Mouse (Mus musculus): ENCODE measurements around the gene Rexo5.
A peak's percentile ranks its signal among the peaks of the same experiment; 100 is the strongest.

Gene Rexo5

DNA sequence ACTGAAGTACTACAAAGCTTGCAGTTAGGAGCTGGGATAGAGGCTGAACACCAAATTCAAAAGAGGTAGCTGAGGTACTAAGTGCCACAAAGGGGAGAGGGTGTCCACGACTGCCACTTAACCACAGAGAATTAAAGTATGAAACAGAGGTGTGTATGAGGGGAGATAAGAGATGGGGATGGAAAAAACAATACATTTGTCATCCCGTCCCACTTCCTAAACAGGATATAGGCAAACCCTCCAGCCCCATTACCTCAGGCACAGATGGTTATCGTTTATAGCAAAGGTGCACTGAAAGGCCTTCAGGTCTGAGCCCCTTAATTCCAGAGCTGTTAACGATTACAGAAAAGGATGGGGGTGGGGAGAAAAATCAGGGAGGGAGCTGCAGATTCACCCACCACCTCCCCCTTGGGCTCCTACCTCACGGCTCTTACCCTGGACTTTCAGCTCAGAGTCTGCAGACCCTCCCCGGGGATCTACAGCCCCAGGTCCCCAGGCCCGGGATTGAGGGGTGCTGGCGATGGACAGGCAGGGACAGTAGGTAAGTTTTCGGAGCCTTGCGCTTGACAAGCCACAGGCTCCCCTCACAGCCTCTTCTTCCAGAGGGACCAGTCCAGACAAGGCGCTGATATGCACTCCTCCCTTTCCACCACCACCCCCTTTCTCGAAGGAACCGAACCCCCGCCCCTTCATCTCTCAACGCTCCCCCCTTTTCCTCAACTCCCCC lies 101.2 kb downstream of the Rexo5 start:
- DNase-seq: peak in 1 of 2 experiments; percentile 55

DNA sequence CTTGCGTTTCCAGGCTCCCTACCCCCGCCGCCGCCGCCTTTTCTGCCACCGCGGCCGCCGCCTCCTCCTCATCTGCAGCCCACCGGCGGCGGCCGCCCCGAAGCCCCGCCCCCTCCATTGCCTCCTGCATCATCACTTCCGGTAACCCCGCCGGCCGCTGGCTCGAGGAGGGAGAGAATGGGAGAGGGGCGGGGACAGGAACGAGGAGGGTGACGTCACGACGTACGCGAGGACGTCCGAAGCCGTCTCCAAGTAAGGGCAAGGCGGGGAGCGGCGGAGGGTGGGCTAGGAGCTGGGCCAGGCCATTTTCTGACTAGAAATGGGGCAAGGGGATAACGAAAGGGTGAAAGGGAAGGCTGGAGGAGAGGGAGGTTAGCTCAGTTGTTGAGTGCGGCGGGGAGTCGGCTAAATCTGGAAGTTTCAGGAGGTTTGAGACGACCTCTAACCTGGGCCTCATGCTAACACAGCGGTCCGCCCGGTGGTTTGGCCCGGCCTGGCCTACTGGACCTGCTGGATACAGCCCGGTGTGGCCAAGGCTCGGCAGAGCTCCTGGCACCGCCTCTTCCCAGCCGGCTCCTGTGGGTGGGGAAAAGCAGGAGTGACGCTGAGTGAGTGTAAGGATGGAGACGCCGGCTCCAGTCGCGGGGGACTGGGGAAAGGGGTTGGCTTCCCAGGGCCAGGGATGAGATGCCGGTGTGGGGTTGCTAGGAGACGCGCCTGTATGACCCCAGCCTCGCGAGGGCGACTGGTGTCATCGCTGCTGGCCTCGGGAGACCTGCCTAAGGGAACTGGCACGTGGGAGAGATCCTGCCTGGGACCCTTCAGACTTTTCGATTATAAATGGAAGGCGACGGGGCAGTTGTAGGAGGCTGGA lies 102.1 kb downstream of the Rexo5 start, which contains the start of the genes Lyrm1 and Dcun1d3:
Lyrm1 (plus strand) TSS at position 223 of the 874 bp plus-strand sequence.
Dcun1d3 (minus strand) TSS at position 660 of the 874 bp plus-strand sequence.
- peak; percentile 100 for DNase-seq

DNA sequence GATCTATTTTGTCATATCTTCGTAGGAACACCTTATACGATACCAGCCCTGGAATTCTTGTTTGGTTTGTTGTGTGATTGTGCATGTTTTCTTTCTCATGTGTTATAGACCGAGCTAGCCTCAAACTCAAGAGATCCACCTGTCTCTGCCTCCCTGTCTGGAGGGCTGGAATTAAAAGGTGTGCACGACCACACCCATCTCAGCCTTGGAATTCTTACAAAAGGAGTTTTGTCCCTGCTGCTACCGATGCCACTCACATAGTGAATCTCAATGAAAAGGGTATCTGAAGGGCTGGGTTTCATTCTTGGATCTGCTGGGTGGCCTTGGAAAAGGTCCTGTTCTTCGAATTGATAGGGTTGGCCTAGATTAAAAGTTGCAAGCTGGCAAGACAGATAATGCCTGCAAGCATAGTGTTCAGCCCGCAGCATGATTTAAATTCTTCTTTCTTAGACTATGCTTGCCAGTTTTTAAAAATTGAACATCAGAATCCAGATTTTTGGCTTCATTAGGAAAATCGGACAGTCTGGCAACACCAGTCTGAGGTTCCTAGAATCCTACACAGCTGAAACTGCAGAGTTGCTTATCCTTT lies 103.8 kb downstream of the Rexo5 start:
- DNase-seq: no peak

DNA sequence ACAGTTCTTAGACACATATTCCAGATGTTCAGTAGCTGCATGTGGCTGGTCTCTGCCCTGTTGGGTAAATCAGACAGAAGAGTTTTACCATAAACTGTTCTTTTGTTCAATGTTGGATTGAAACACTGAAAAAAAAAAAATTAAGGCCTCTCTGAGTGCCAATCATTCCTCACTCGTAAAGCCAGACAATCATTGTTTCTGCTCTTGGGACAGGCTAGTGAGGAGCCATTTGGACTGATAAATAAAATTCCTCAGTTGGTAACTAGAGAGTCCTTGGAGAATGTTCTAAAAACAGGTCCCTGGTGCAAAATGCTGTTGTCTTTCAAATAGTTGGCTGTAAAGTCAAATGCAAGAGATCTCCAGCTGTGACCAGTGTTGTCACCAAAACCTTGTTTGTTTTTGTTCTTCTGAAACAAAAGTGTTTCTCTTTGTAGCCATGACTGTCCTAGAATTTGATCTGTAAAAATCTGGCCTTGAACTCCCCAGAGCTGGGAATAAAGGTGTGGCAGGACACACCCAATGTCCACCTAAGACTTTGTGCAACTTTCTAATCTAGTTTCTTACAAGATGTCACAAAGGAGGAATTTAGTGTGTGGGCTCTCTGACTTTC lies 104.5 kb downstream of the Rexo5 start:
- DNase-seq: no peak

Data from cerebellum, postnatal 10 days (tissue).